Comparison of ENCODE assay signal across 9 mouse cellular contexts in the genomic region with DNA sequence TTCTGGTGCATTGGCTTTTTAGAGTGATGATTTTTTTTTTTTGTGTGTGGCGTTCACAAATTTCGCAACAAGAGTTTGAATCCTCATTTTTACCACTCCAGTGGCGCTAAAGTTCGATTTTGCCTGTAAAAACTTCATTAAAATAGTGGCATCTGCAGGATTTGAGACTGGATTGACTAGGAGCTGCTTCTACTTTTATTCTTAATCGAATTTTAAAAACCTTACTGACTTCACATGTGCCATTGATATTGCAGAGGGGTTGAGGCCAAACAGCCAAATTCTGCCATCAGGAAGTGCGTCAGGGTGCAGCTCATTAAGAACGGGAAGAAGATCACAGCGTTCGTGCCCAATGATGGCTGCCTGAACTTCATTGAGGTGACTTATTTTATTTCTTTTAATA. TPM values are rescaled to one million over a fixed set of nuclear protein-coding genes. Genes with fewer than 3 reads are reported as not detected.
A peak's percentile ranks its signal among the peaks of the same experiment; 100 is the strongest.
DNase-seq lines count a peak whose midpoint lies in the region; ATAC-seq and TF ChIP-seq lines count a peak whose summit lies in the region.
"Had no signal": no experiment of that assay in that cellular context is flagged by ENCODE, and none has a peak within 500 bp of the region (broad histone marks: within the 10 kb centered on the region; RNA-seq: fewer than 3 reads in every experiment).

No protein-coding gene starts in this region.

- no peak for TF ChIP-seq EP300 in lung, postnatal 0 days (IDR thresholded peaks at IDR 0.05)

- no peaks in the 10 kb centered on the region for H3K27me3 ChIP-seq in lung, postnatal 0 days (replicated peaks; ENCODE audit: insufficient read depth, low read length)
- no peaks in the 10 kb centered on the region for H3K27me3 ChIP-seq in forebrain, embryonic 10.5 days (ENCODE audit: poor library complexity, severe bottlenecking)
- H3K27me3 ChIP-seq in limb, embryonic 13.5 days = no peaks in the 10 kb centered on the region
- H3K27me3 ChIP-seq in stomach, embryonic 16.5 days (ENCODE audit: control insufficient read depth, insufficient read depth, low read length) = no peaks in the 10 kb centered on the region

- peaks cover 14% of the 10 kb centered on the region for H3K36me3 ChIP-seq in lung, postnatal 0 days (ENCODE audit: insufficient read depth, low read length)
- peaks cover 48% of the 10 kb centered on the region for H3K36me3 ChIP-seq in forebrain, embryonic 10.5 days (replicated peaks)
- H3K36me3 ChIP-seq in limb, embryonic 13.5 days = peaks cover 40% of the 10 kb centered on the region
- H3K36me3 ChIP-seq in stomach, embryonic 16.5 days (ENCODE audit: control insufficient read depth, insufficient read depth, low read length) = peaks cover 15% of the 10 kb centered on the region; the same call in 1 of the 2 replicates

- intact Hi-C loops in gastrocnemius, postnatal 36 days (cut with DNase I) = no loop called here

- DNase-seq in lung, postnatal 0 days (ENCODE audit: low spot score) = no peak
- no peak for DNase-seq in lung, postnatal 25 days (ENCODE audit: low spot score)
- DNase-seq in forebrain, embryonic 10.5 days (ENCODE audit: extremely low spot score, low spot score) = no peak
- no peak for DNase-seq in right cerebral cortex, postnatal 36 days (ENCODE audit: low spot score in 2 of 2)
- DNase-seq in cerebellum, postnatal 10 days = no peak
- no peak for DNase-seq in gastrocnemius, postnatal 36 days

- H3K27ac ChIP-seq in lung, postnatal 0 days (ENCODE audit: low read length) = no peak overlapping the region
- H3K27ac ChIP-seq in forebrain, embryonic 10.5 days = peak overlapping the region; percentile 98
- peak overlapping the region; percentile 67; the same call in 1 of the 2 replicates for H3K27ac ChIP-seq in limb, embryonic 13.5 days
- peak overlapping the region; percentile 85; the same call in 1 of the 2 replicates for H3K27ac ChIP-seq in stomach, embryonic 16.5 days (ENCODE audit: low read length)

- WGBS in lung, postnatal 0 days = 40% methylated on average over 9 of the region's 9 CpGs
- 53% methylated on average over 9 of the region's 9 CpGs for WGBS in forebrain, embryonic 10.5 days
- 38% methylated on average over 9 of the region's 9 CpGs for WGBS in limb, embryonic 13.5 days
- WGBS in stomach, embryonic 16.5 days = 47% methylated on average over 9 of the region's 9 CpGs

- H3K9ac ChIP-seq in lung, postnatal 0 days (replicated peaks; ENCODE audit: low read depth) = peak overlapping the region; percentile 98
- peak overlapping the region; percentile 96 for H3K9ac ChIP-seq in limb, embryonic 13.5 days
- H3K9ac ChIP-seq in stomach, embryonic 16.5 days (ENCODE audit: low read length) = peak overlapping the region; percentile 97

- H3K9me3 ChIP-seq in lung, postnatal 0 days (ENCODE audit: low read length) = no peaks in the 10 kb centered on the region
- no peaks in the 10 kb centered on the region for H3K9me3 ChIP-seq in forebrain, embryonic 10.5 days
- no peaks in the 10 kb centered on the region for H3K9me3 ChIP-seq in limb, embryonic 13.5 days
- H3K9me3 ChIP-seq in stomach, embryonic 16.5 days (replicated peaks; ENCODE audit: control insufficient read depth, low read length) = no peaks in the 10 kb centered on the region

- H3K4me1 ChIP-seq in lung, postnatal 0 days (ENCODE audit: insufficient read depth, low read depth, low read length) = no peaks in the 10 kb centered on the region
- H3K4me1 ChIP-seq in forebrain, embryonic 10.5 days = peaks cover 7% of the 10 kb centered on the region; the same call in 1 of the 2 replicates
- no peaks in the 10 kb centered on the region; the same call in 1 of the 2 replicates for H3K4me1 ChIP-seq in limb, embryonic 13.5 days
- 0 out of 2 replicates have a peak, but pooled peaks cover 4% of the 10 kb centered on the region for H3K4me1 ChIP-seq in stomach, embryonic 16.5 days (ENCODE audit: control insufficient read depth, insufficient read depth, low read length)

- peak overlapping the region; percentile 61 for H3K4me2 ChIP-seq in lung, postnatal 0 days (replicated peaks; ENCODE audit: low read depth, low read length)
- peak overlapping the region; percentile 74 for H3K4me2 ChIP-seq in limb, embryonic 13.5 days (replicated peaks)
- peak overlapping the region; percentile 76 for H3K4me2 ChIP-seq in stomach, embryonic 16.5 days (ENCODE audit: low read depth, low read length)

- TF ChIP-seq CTCF in lung, postnatal 0 days (IDR thresholded peaks at IDR 0.05) = no peak

- ATAC-seq in lung, postnatal 0 days = no peak
- ATAC-seq in limb, embryonic 13.5 days (ENCODE audit: low FRiP score, low read depth) = no peak
- no peak for ATAC-seq in stomach, embryonic 16.5 days (ENCODE audit: insufficient read depth, low FRiP score)

- H3K4me3 ChIP-seq in lung, postnatal 0 days (ENCODE audit: low read depth, low read length) = peak overlapping the region; percentile 90
- peak overlapping the region; percentile 91 for H3K4me3 ChIP-seq in forebrain, embryonic 10.5 days
- H3K4me3 ChIP-seq in limb, embryonic 13.5 days = peak overlapping the region; percentile 84
- peak overlapping the region; percentile 91 for H3K4me3 ChIP-seq in stomach, embryonic 16.5 days (replicated peaks; ENCODE audit: low read length)

RNA-seq across cellular contexts. Expression of gene Rps23, which starts 1.3 kb away (rescaled TPM):
- polyA plus RNA-seq in lung, postnatal 0 days (2015; fragmentation: Nextera tagmentation; extraction: Ambion mirVana) = 202 and 205 TPM in 2 replicates
- polyA plus RNA-seq in forebrain, embryonic 10.5 days (2016; fragmentation: Nextera tagmentation; extraction: Ambion mirVana) = 207 and 212 TPM in 2 replicates
- 232 and 253 TPM in 2 replicates for polyA plus RNA-seq in limb, embryonic 13.5 days (2015; fragmentation: Nextera tagmentation; extraction: Ambion mirVana)
- polyA plus RNA-seq in stomach, embryonic 16.5 days (2015; fragmentation: Nextera tagmentation; extraction: Ambion mirVana) = 167 and 217 TPM in 2 replicates
- 100 to 1,000 TPM; 142 to 205 TPM for total RNA-seq in gastrocnemius, postnatal 36 days (2021)

RNA-seq across cellular contexts. Expression of gene Atp6ap1l, which starts 18.9 kb away (rescaled TPM):
- not detected in 2 replicates for polyA plus RNA-seq in lung, postnatal 0 days (2015; fragmentation: Nextera tagmentation; extraction: Ambion mirVana)
- polyA plus RNA-seq in forebrain, embryonic 10.5 days (2016; fragmentation: Nextera tagmentation; extraction: Ambion mirVana) = not detected in 2 replicates
- polyA plus RNA-seq in limb, embryonic 13.5 days (2015; fragmentation: Nextera tagmentation; extraction: Ambion mirVana) = 0.32 and 1.6 TPM in 2 replicates
- polyA plus RNA-seq in stomach, embryonic 16.5 days (2015; fragmentation: Nextera tagmentation; extraction: Ambion mirVana) = not detected in 2 replicates
- not detected for total RNA-seq in gastrocnemius, postnatal 36 days (2021)
- polyA plus RNA-seq: large intestine, adult 2 months had no signal
